Mouse (Mus musculus) midbrain, embryonic 12.5 days (tissue): ENCODE measurements around the gene Rnf144a. TPM values are rescaled to one million over a fixed set of nuclear protein-coding genes. Genes with fewer than 3 reads are reported as not detected.

Source experiments
- ATAC-seq: fragments of 200-750 bp; cut with Nextera tagmentation; 2 replicates; pipeline ENCODE4 v1.8.0; 2017; ENCODE audit warnings: low read depth, moderate TSS enrichment, moderate library complexity; ENCODE audit not compliant: low FRiP score
- H3K27ac ChIP-seq: fragments of 300-500 bp; sonication (generic); replicated peaks from 2 replicates; pipeline ENCODE4 v1.5.1; 2016; ENCODE audit warnings: mild to moderate bottlenecking
- H3K27me3 ChIP-seq: fragments of 300-500 bp; sonication (generic); 2 replicates; pipeline ENCODE4 v1.6.1; 2016; ENCODE audit warnings: mild to moderate bottlenecking
- H3K36me3 ChIP-seq: fragments of 300-500 bp; sonication (generic); 2 replicates; pipeline ENCODE4 v1.6.1; 2016
- H3K4me1 ChIP-seq: fragments of 300-500 bp; sonication (generic); 2 replicates; pipeline ENCODE4 v1.6.1; 2016
- H3K4me2 ChIP-seq: fragments of 300-500 bp; sonication (generic); replicated peaks from 2 replicates; pipeline ENCODE4 v1.6.1; 2016; ENCODE audit warnings: mild to moderate bottlenecking, moderate library complexity
- H3K4me3 ChIP-seq: fragments of 300-500 bp; sonication (generic); 2 replicates; pipeline ENCODE4 v1.5.1; 2016; ENCODE audit warnings: mild to moderate bottlenecking
- H3K9ac ChIP-seq: fragments of 300-500 bp; sonication (generic); replicated peaks from 2 replicates; pipeline ENCODE4 v1.6.1; 2016; ENCODE audit warnings: mild to moderate bottlenecking, moderate library complexity
- H3K9me3 ChIP-seq: fragments of 300-500 bp; sonication (generic); 2 replicates; pipeline ENCODE4 v1.6.1; 2016; ENCODE audit warnings: mild to moderate bottlenecking
- WGBS: fragments of 180-500 bp; shearing (Covaris S2); methylation state at CpG from one replicate; pipeline ENCODE4 v1.1.7; 2016; 5-methylcytosine and 5-hydroxymethylcytosine counted together
- polyA plus RNA-seq: library from polyadenylated mRNA; unstranded; fragments of >200 nt; fragmentation: Nextera tagmentation; extraction: Ambion mirVana; gene quantifications from 2 replicates; pipeline ENCODE4 v1.2.1, GENCODE M21; 2016

Rnf144a gene
- polyA plus RNA-seq, 1 experiment from 2014 or later: 43.4 TPM

GRCm38 (mm10) chr12:26339181-26339580 is 75.9 kb downstream of the Rnf144a start:
- 0 out of 2 replicates have a peak, but pooled peaks cover 4% of the 10 kb centered on the region for H3K4me1 ChIP-seq
- peaks cover 17% of the 10 kb centered on the region for H3K36me3 ChIP-seq
- H3K27ac ChIP-seq: no peak overlapping the region
- WGBS: 96% methylated on average over 8 of the region's 8 CpGs
- ATAC-seq: no peak
- H3K4me2 ChIP-seq: no peak overlapping the region
- no peak overlapping the region for H3K4me3 ChIP-seq
- H3K27me3 ChIP-seq: no peaks in the 10 kb centered on the region
- no peaks in the 10 kb centered on the region for H3K9me3 ChIP-seq
- H3K9ac ChIP-seq: no peak overlapping the region

- ATAC-seq: no peak
- Histone ChIP-seq H3K36me3 (peaks cover 31% of the 10 kb centered on the region), H3K4me1 (no peaks in the 10 kb centered on the region), H3K9ac (no peak overlapping the region), H3K27me3 (no peaks in the 10 kb centered on the region), H3K9me3 (no peaks in the 10 kb centered on the region), H3K4me2 (no peak overlapping the region), H3K27ac (no peak overlapping the region), H3K4me3 (no peak overlapping the region)
- 85% methylated on average over 1 of the region's 1 CpGs for WGBS
These were observed 81.4 kb downstream of the Rnf144a start for GRCm38 (mm10) chr12:26333678-26334077.

- Histone ChIP-seq H3K36me3 (peaks cover 35% of the 10 kb centered on the region), H3K9ac (no peak overlapping the region), H3K4me3 (no peak overlapping the region), H3K4me2 (no peak overlapping the region), H3K4me1 (no peaks in the 10 kb centered on the region), H3K27ac (no peak overlapping the region), H3K9me3 (no peaks in the 10 kb centered on the region), H3K27me3 (no peaks in the 10 kb centered on the region)
- ATAC-seq: no peak
- 77% methylated on average over 3 of the region's 3 CpGs for WGBS
These were observed 84.0 kb downstream of the Rnf144a start for GRCm38 (mm10) chr12:26331048-26331447.

GRCm38 (mm10) chr12:26329756-26330155 is 85.3 kb downstream of the Rnf144a start:
- ATAC-seq: no peak
- Histone ChIP-seq H3K4me1 (no peaks in the 10 kb centered on the region), H3K4me2 (no peak overlapping the region), H3K9me3 (no peaks in the 10 kb centered on the region), H3K27me3 (no peaks in the 10 kb centered on the region), H3K36me3 (peaks cover 45% of the 10 kb centered on the region), H3K27ac (no peak overlapping the region), H3K9ac (no peak overlapping the region), H3K4me3 (no peak overlapping the region)
- 86% methylated on average over 5 of the region's 5 CpGs for WGBS

GRCm38 (mm10) chr12:26329031-26329675 is 85.9 kb downstream of the Rnf144a start:
- Histone ChIP-seq H3K27me3 (no peaks in the 10 kb centered on the region), H3K9me3 (no peaks in the 10 kb centered on the region), H3K27ac (no peak overlapping the region), H3K36me3 (peaks cover 51% of the 10 kb centered on the region), H3K4me3 (no peak overlapping the region), H3K9ac (no peak overlapping the region), H3K4me2 (no peak overlapping the region), H3K4me1 (0 out of 2 replicates have a peak, but pooled peaks cover under 1% of the 10 kb centered on the region)
- ATAC-seq: no peak
- WGBS: 83% methylated on average over 6 of the region's 6 CpGs

GRCm38 (mm10) chr12:26323783-26324364 is 91.2 kb downstream of the Rnf144a start:
- H3K27ac ChIP-seq: no peak overlapping the region
- 0 out of 2 replicates have a peak, but pooled peaks cover 4% of the 10 kb centered on the region for H3K4me1 ChIP-seq
- H3K27me3 ChIP-seq: no peaks in the 10 kb centered on the region
- no peak overlapping the region for H3K4me2 ChIP-seq
- H3K9ac ChIP-seq: no peak overlapping the region
- ATAC-seq: no peak
- H3K9me3 ChIP-seq: no peaks in the 10 kb centered on the region
- WGBS: 80% methylated on average over 5 of the region's 5 CpGs
- peaks cover 75% of the 10 kb centered on the region for H3K36me3 ChIP-seq
- H3K4me3 ChIP-seq: no peak overlapping the region

- WGBS: 84% methylated on average over 3 of the region's 3 CpGs
These were observed 98.8 kb downstream of the Rnf144a start for GRCm38 (mm10) chr12:26316261-26316660.

GRCm38 (mm10) chr12:26314959-26315358 is 100.1 kb downstream of the Rnf144a start:
- H3K27me3 ChIP-seq: no peaks in the 10 kb centered on the region
- 58% methylated on average over 5 of the region's 5 CpGs for WGBS
- no peak overlapping the region for H3K4me2 ChIP-seq
- no peaks in the 10 kb centered on the region for H3K9me3 ChIP-seq
- no peak overlapping the region for H3K9ac ChIP-seq
- H3K36me3 ChIP-seq: peaks cover 64% of the 10 kb centered on the region
- H3K4me3 ChIP-seq: no peak overlapping the region
- no peaks in the 10 kb centered on the region for H3K4me1 ChIP-seq
- no peak overlapping the region for H3K27ac ChIP-seq
- ATAC-seq: no peak

More at GRCm38 (mm10) chr12:26316261-26316660, 98.8 kb downstream of the Rnf144a start:
- no peak overlapping the region for H3K4me2 ChIP-seq
- H3K27ac ChIP-seq: no peak overlapping the region
- no peaks in the 10 kb centered on the region for H3K9me3 ChIP-seq
- H3K4me3 ChIP-seq: no peak overlapping the region
- ATAC-seq: no peak
- H3K4me1 ChIP-seq: no peaks in the 10 kb centered on the region
- peaks cover 69% of the 10 kb centered on the region for H3K36me3 ChIP-seq
- no peaks in the 10 kb centered on the region for H3K27me3 ChIP-seq
- no peak overlapping the region for H3K9ac ChIP-seq

- Histone ChIP-seq H3K4me2 (no peak overlapping the region), H3K4me3 (no peak overlapping the region), H3K36me3 (peaks cover 39% of the 10 kb centered on the region), H3K9me3 (no peaks in the 10 kb centered on the region), H3K4me1 (no peaks in the 10 kb centered on the region), H3K27me3 (no peaks in the 10 kb centered on the region), H3K9ac (no peak overlapping the region), H3K27ac (no peak overlapping the region)
- no peak for ATAC-seq
These were observed 103.5 kb downstream of the Rnf144a start for GRCm38 (mm10) chr12:26311548-26311947.

- WGBS: 87% methylated on average over 11 of the region's 11 CpGs
- ATAC-seq: no peak
- no peak overlapping the region for H3K4me3 ChIP-seq
- no peak overlapping the region for H3K9ac ChIP-seq
- H3K36me3 ChIP-seq: peaks cover 42% of the 10 kb centered on the region
- H3K4me2 ChIP-seq: no peak overlapping the region
- no peaks in the 10 kb centered on the region for H3K9me3 ChIP-seq
- H3K27ac ChIP-seq: no peak overlapping the region
- H3K4me1 ChIP-seq: no peaks in the 10 kb centered on the region
- no peaks in the 10 kb centered on the region for H3K27me3 ChIP-seq
These were observed 104.8 kb downstream of the Rnf144a start for GRCm38 (mm10) chr12:26310247-26310646.

GRCm38 (mm10) chr12:26302886-26303285 is 112.2 kb downstream of the Rnf144a start:
- 73% methylated on average over 5 of the region's 5 CpGs for WGBS
- H3K4me2 ChIP-seq: no peak overlapping the region
- no peaks in the 10 kb centered on the region for H3K27me3 ChIP-seq
- no peak for ATAC-seq
- H3K36me3 ChIP-seq: peaks cover 11% of the 10 kb centered on the region
- H3K4me3 ChIP-seq: no peak overlapping the region
- no peak overlapping the region for H3K27ac ChIP-seq
- no peak overlapping the region for H3K9ac ChIP-seq
- H3K4me1 ChIP-seq: peaks cover 9% of the 10 kb centered on the region; the same call in 1 of the 2 replicates
- no peaks in the 10 kb centered on the region for H3K9me3 ChIP-seq

- 28% methylated on average over 7 of the region's 7 CpGs for WGBS
- Histone ChIP-seq H3K4me1 (peaks cover 9% of the 10 kb centered on the region; the same call in 1 of the 2 replicates), H3K9me3 (no peaks in the 10 kb centered on the region), H3K9ac (no peak overlapping the region), H3K27ac (no peak overlapping the region), H3K27me3 (no peaks in the 10 kb centered on the region; the same call in 1 of the 2 replicates), H3K36me3 (0 out of 2 replicates have a peak, but pooled peaks cover 2% of the 10 kb centered on the region), H3K4me2 (no peak overlapping the region), H3K4me3 (no peak overlapping the region)
- no peak for ATAC-seq
These were observed 115.5 kb downstream of the Rnf144a start for GRCm38 (mm10) chr12:26299515-26300090.
